Mouse (Mus musculus) ES-Bruce4 (cell line): Measurements from ENCODE around the gene Myo10. TPM values are rescaled to one million over a fixed set of nuclear protein-coding genes. Genes with fewer than 3 reads are reported as not detected.

ENCODE experiments used
- H3K27ac ChIP-seq: 2 replicates; pipeline ENCODE4 v1.5.1; 2012; ENCODE audit warnings: low read length, inconsistent platforms; ENCODE audit not compliant: insufficient read depth
- H3K27me3 ChIP-seq: 2 replicates; pipeline ENCODE4 v1.6.1; 2012; ENCODE audit warnings: mild to moderate bottlenecking, low read length, inconsistent platforms; ENCODE audit not compliant: control insufficient read depth, poor library complexity, insufficient read depth, severe bottlenecking
- H3K36me3 ChIP-seq: 2 replicates; pipeline ENCODE4 v1.6.1; 2012; ENCODE audit warnings: inconsistent platforms, mild to moderate bottlenecking, low read length, moderate library complexity; ENCODE audit not compliant: control insufficient read depth, poor library complexity, insufficient read depth, severe bottlenecking
- H3K4me1 ChIP-seq: one replicate; pipeline ENCODE4 v1.8.1; 2011; ENCODE audit warnings: low read length; ENCODE audit not compliant: control insufficient read depth, insufficient read depth
- H3K4me3 ChIP-seq: 2 replicates; pipeline ENCODE4 v1.5.1; 2011; ENCODE audit warnings: low read depth, mild to moderate bottlenecking, low read length
- H3K9ac ChIP-seq: 2 replicates; pipeline ENCODE4 v1.6.1; 2012; ENCODE audit warnings: low read depth, mild to moderate bottlenecking, inconsistent platforms; ENCODE audit not compliant: poor library complexity, severe bottlenecking
- H3K9me3 ChIP-seq: replicated peaks from 2 replicates; pipeline ENCODE4 v1.6.1; 2012; ENCODE audit warnings: mild to moderate bottlenecking, low read length, inconsistent platforms; ENCODE audit not compliant: control insufficient read depth, poor library complexity, insufficient read depth, severe bottlenecking
- CTCF ChIP-seq: IDR thresholded peaks from one replicate; pipeline ENCODE4 v1.8.1; 2011; ENCODE audit warnings: low read depth, low read length
- EP300 ChIP-seq: IDR thresholded peaks from 2 replicates; pipeline ENCODE4 v1.6.1; 2011; ENCODE audit warnings: low read depth, low read length; ENCODE audit not compliant: insufficient read depth
- POLR2A ChIP-seq: IDR thresholded peaks from one replicate; pipeline ENCODE4 v1.8.1; 2011; ENCODE audit warnings: low read length; ENCODE audit not compliant: insufficient read depth
- polyA plus RNA-seq: library from polyadenylated mRNA; stranded (reverse); fragments of >200 nt; gene quantifications from 2 replicates; pipeline ENCODE4 v1.2.4, GENCODE M21; 2011; ENCODE audit warnings: low read depth; ENCODE audit not compliant: missing spikeins, insufficient read depth, insufficient read length

Myo10 gene
- polyA plus RNA-seq, 1 experiment = 171 TPM

DNA sequence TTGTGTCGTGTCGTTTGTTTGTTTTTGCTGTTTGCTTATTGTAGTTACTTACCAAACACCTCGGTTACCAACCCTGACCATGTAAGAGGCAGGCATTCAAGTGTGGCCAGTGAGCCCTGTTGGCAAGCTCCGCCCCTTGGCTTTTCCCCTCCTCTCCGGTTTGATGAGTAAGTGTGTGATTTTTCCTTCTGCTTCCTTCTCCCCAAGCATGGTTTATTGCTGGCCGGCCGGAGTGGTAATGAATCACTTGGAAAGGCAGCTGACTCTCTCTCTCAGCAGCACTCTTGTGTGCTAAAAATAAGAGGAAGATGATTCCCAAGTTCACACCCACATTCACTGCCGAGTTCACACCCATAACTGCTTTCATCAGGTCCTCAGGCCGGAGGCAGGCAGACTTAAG, 15.4 kb downstream of the Myo10 start:
- Histone ChIP-seq H3K27ac (no peak overlapping the region), H3K4me3 (no peak overlapping the region), H3K27me3 (no peaks in the 10 kb centered on the region), H3K9me3 (no peaks in the 10 kb centered on the region), H3K9ac (no peak overlapping the region), H3K36me3 (no peaks in the 10 kb centered on the region), H3K4me1 (peaks cover 11% of the 10 kb centered on the region)
- TF ChIP-seq CTCF = no peak
- no peak for TF ChIP-seq EP300
- no peak for TF ChIP-seq POLR2A

DNA sequence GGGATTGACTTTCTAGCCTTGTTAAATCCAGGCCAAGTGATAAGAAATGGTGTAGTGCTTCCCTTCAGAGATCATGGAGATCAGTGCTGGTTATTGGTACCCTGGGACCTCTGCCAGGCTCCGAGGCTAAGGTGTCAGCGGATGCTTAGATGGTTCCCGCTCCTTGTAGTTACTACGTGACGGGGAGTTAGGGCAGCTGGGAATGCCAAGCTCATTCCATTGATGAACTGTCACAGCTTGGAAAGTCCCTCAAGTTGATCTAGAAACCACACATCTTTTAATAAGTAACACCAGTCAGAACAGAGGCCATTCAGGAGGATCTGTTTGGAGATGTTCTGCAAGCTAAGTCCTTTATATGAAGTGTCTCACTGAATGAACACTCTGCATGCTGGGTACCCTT, 16.9 kb downstream of the Myo10 start:
- Histone ChIP-seq H3K9me3 (no peaks in the 10 kb centered on the region), H3K27me3 (no peaks in the 10 kb centered on the region), H3K4me3 (no peak overlapping the region), H3K27ac (no peak overlapping the region), H3K4me1 (peaks cover 10% of the 10 kb centered on the region), H3K9ac (no peak overlapping the region), H3K36me3 (no peaks in the 10 kb centered on the region)
- TF ChIP-seq EP300 (no peak), POLR2A (no peak), CTCF (no peak)

DNA sequence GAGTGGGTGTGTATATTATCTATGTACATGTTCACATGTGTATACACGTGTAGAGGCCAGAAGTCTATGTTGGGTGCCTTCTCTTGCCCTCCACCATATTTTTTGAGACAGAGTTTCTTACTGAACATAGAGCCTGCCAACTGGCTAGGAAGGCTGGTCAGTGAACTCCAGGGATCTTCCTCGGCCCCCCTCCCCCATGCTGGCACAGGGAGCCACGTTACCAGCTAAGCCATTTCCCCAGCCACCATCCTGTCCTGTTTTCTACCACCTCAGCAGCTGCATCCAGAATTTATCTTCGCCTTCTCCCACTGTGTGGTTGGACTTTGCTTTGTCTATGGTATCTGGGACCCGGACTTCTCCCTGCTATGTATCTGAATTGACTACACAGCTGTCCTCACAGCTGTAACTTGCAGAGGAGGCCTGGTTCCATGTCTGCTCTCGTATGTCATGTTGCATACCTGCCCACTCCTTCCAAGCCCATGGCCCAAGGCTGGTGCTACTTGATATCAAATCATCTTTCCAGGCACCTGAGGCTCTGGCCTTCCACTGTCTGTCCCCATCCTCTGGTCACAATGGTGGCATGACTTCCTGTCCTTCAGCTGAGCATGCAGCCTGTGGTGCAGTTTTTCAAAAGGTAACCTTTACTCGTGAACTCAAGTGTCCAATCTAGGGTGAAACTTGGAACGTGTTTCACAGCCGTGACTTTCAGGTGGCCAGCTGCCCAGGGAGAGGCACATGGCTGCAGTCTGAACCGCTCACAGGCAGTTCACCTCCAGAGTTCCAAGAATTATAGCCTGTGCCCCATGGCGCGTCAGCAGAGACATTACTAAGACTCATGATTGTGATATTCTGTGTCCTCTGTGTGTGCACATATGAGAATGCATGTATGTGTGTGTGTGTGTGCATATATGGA, 18.8 kb downstream of the Myo10 start:
- no peaks in the 10 kb centered on the region for H3K27me3 ChIP-seq
- H3K9me3 ChIP-seq = no peaks in the 10 kb centered on the region
- no peak overlapping the region for H3K27ac ChIP-seq
- no peak overlapping the region for H3K9ac ChIP-seq
- TF ChIP-seq EP300 = no peak
- H3K4me1 ChIP-seq = peaks cover 7% of the 10 kb centered on the region
- no peaks in the 10 kb centered on the region for H3K36me3 ChIP-seq
- H3K4me3 ChIP-seq = no peak overlapping the region

DNA sequence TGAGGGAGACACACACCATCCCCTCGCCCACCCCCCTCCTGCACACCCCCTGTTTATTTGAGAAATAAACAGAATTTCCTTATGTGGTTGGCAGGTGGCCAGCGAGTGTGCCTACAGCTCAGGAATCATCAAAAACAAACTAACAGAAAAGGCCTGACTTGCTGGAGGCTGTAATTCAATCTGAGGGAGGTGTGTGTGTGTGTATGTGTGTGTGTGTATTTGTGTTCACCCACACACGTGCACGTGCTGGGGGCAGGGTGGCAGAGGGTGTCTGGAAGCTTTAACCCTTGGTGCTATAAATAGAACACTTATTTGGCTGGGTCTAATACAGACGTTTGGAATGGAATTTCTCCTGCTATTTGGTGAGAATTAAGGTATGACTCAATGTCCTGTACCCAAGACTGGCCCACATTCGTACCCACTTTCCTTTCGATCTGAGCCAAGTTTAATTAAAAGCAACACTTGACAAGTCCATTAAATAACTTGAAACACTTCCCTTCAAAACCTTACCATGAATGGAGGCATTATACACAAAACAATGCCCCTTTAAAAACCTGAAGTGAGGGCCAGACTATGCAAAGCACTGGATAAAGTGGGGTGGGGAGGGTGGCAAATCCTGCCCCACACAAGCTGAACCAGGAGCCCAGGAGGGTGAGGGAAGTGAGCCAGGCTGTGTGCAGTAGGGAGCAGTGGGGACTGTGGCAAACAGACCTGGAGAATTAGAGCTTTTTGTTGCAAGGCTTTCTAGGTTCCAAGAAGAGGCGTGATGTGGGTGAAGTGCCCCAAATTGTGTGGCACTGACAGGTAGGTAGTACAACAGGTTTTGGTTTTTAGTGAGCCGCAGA, 20.1 kb downstream of the Myo10 start:
- no peak overlapping the region for H3K9ac ChIP-seq
- H3K9me3 ChIP-seq = no peaks in the 10 kb centered on the region
- no peaks in the 10 kb centered on the region for H3K27me3 ChIP-seq
- TF ChIP-seq EP300 (no peak), POLR2A (no peak), CTCF (no peak)
- no peaks in the 10 kb centered on the region for H3K36me3 ChIP-seq
- no peak overlapping the region for H3K27ac ChIP-seq
- H3K4me1 ChIP-seq = peaks cover 3% of the 10 kb centered on the region
- H3K4me3 ChIP-seq = no peak overlapping the region

DNA sequence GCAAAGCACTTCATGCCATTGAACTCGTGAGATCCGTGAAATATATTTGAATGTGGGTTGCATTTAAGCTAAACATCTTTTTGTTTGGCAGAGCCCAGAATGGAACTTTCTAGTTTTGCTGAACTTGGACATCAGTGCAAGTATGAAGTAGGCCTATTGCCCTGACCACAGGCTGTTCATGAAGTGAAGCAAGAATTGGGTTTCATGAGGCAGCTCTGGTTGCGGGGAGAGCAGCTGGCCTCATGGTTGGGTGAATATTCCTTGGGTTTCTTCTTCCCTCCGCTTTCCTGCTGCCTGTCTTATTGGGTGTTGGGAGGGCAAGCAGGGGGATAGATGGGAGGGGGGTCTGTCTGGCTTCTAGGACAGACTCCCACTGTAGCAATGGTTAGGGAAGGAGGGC, 23.5 kb downstream of the Myo10 start:
- Histone ChIP-seq H3K36me3 (no peaks in the 10 kb centered on the region), H3K27ac (no peak overlapping the region), H3K9me3 (no peaks in the 10 kb centered on the region), H3K4me3 (no peak overlapping the region), H3K4me1 (peaks cover 2% of the 10 kb centered on the region), H3K9ac (no peak overlapping the region), H3K27me3 (no peaks in the 10 kb centered on the region)
- TF ChIP-seq EP300 (no peak), CTCF (no peak), POLR2A (no peak)

DNA sequence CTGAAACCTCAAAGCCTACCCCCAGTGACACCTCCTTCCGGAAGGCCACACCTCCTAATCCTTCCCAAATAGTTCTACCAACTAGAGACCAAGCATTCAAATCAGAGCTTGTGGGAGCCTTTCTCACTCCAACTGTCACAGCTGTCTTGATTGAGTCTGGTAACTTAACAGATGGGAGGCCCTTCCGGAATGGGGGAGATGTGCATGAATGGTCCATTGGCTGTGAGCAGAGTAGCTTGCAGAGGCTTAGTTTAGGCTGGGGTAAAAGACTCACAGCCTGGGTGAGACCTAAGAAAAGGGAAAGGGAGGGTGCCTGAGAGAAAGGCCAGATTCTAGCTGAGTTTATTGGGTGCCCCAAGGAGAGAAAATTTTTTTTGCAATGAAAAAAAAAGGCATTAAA, 26.0 kb downstream of the Myo10 start:
- Histone ChIP-seq H3K4me3 (no peak overlapping the region), H3K9me3 (no peaks in the 10 kb centered on the region), H3K27ac (no peak overlapping the region), H3K36me3 (no peaks in the 10 kb centered on the region), H3K4me1 (peaks cover 5% of the 10 kb centered on the region), H3K27me3 (no peaks in the 10 kb centered on the region), H3K9ac (no peak overlapping the region)
- no peak for TF ChIP-seq CTCF
- TF ChIP-seq POLR2A = no peak
- no peak for TF ChIP-seq EP300
